Comparison of ENCODE assay signal across 21 mouse cellular contexts in genomic region chr7:37475485-37475884, GRCm38 (mm10).
"Had no signal": no experiment of that assay in that cellular context is flagged by ENCODE, and none has a peak within 500 bp of the region (broad histone marks: within the 10 kb centered on the region; RNA-seq: fewer than 3 reads in every experiment).

No protein-coding gene starts in this region.

- H3K4me1 ChIP-seq: limb, embryonic 15.5 days; midbrain, embryonic 12.5 days; midbrain, embryonic 15.5 days; stomach, embryonic 15.5 days had no signal

- H3K9ac ChIP-seq: limb, embryonic 12.5 days; limb, embryonic 15.5 days; liver, embryonic 14.5 days; liver, postnatal 0 days; lung, embryonic 14.5 days; midbrain, embryonic 12.5 days; midbrain, embryonic 15.5 days; neural tube, embryonic 13.5 days; stomach, embryonic 15.5 days had no signal

- DNase-seq: kidney, postnatal 25 days; layer of hippocampus, adult 9-11 months; left cerebral cortex, postnatal 4 days; liver, postnatal 0 days; lung, embryonic 14.5 days; retina, postnatal 1 day; right cerebral cortex, postnatal 25 days; spleen, adult 18-20 months; thymus, adult 18-20 months; thymus, postnatal 36 days had no signal

- H3K4me3 ChIP-seq: layer of hippocampus, adult 2 months; limb, embryonic 12.5 days; limb, embryonic 15.5 days; midbrain, embryonic 12.5 days; midbrain, embryonic 15.5 days; neural tube, embryonic 13.5 days; stomach, embryonic 15.5 days had no signal

- ATAC-seq: liver, postnatal 0 days; lung, postnatal 0 days; midbrain, embryonic 15.5 days had no signal

- H3K27ac ChIP-seq: kidney, postnatal 0 days; layer of hippocampus, adult 2 months; limb, embryonic 12.5 days; limb, embryonic 15.5 days; liver, embryonic 14.5 days; macrophage; midbrain, embryonic 12.5 days; midbrain, embryonic 15.5 days; neural tube, embryonic 13.5 days; stomach, embryonic 15.5 days had no signal

- H3K36me3 ChIP-seq: limb, embryonic 12.5 days; limb, embryonic 15.5 days; midbrain, embryonic 15.5 days; stomach, embryonic 15.5 days had no signal

- H3K9me3 ChIP-seq: limb, embryonic 12.5 days; limb, embryonic 15.5 days; midbrain, embryonic 12.5 days; midbrain, embryonic 15.5 days; neural tube, embryonic 13.5 days; stomach, embryonic 15.5 days had no signal

- H3K27me3 ChIP-seq: limb, embryonic 15.5 days; midbrain, embryonic 12.5 days; midbrain, embryonic 15.5 days; neural tube, embryonic 13.5 days; stomach, embryonic 15.5 days had no signal
